Mouse (Mus musculus) activated CD4-positive, CD25-positive, alpha-beta regulatory T cell, adult 4 months (primary cell): ENCODE data around the gene Emb. TPM values are rescaled to one million over a fixed set of nuclear protein-coding genes. Genes with fewer than 3 reads are reported as not detected.
"Not testable (repeated sequence)": the region's sequence is repeated elsewhere in the genome, so short reads cannot be mapped to it uniquely, and the experiment has no call there.

Experiments used
- ATAC-seq: one replicate; pipeline ENCODE4 v1.8.0; 2017
- polyA plus RNA-seq, 2 experiments: library from polyadenylated mRNA; unstranded; fragments of 100-300 nt; shearing (Covaris generic); gene quantifications; one replicate each; pipeline ENCODE4 v1.2.1; 2017

Emb gene
- 100 to 1,000 TPM; 174 to 197 TPM for polyA plus RNA-seq

- no peak for ATAC-seq
Observed at GRCm38 (mm10) chr13:117208236-117208635, at the start of gene Emb. Gene Emb, plus strand, starts transcription at chr13:117208536.

- ATAC-seq = no peak
Observed at GRCm38 (mm10) chr13:117163906-117164305, 44.4 kb upstream of the Emb start.

- peak; percentile 43 for ATAC-seq
Observed at GRCm38 (mm10) chr13:117165071-117165470, 43.3 kb upstream of the Emb start.

- ATAC-seq = not testable (repeated sequence)
Observed at GRCm38 (mm10) chr13:117180912-117181311, 27.4 kb upstream of the Emb start.

- ATAC-seq = no peak
Observed at GRCm38 (mm10) chr13:117183288-117183687, 25.0 kb upstream of the Emb start.

GRCm38 (mm10) chr13:117185329-117185728 lies 23.0 kb upstream of the Emb start:
- no peak for ATAC-seq

- no peak for ATAC-seq
Observed at GRCm38 (mm10) chr13:117192161-117192560, 16.2 kb upstream of the Emb start.

- ATAC-seq = no peak
Observed at GRCm38 (mm10) chr13:117193422-117193983, 14.8 kb upstream of the Emb start.

- ATAC-seq = peak; percentile 86
Observed at GRCm38 (mm10) chr13:117195569-117196495, 12.5 kb upstream of the Emb start.

- ATAC-seq = no peak
Observed at GRCm38 (mm10) chr13:117197666-117198065, 10.7 kb upstream of the Emb start.

GRCm38 (mm10) chr13:117198402-117199083 lies 9.8 kb upstream of the Emb start:
- ATAC-seq = peak; percentile 53

- peak; percentile 45 for ATAC-seq
Observed at GRCm38 (mm10) chr13:117202755-117203471, 5.4 kb upstream of the Emb start.

GRCm38 (mm10) chr13:117204685-117205084 lies 3.7 kb upstream of the Emb start:
- no peak for ATAC-seq

- ATAC-seq = peak; percentile 24
Observed at GRCm38 (mm10) chr13:117206066-117206465, 2.3 kb upstream of the Emb start.

GRCm38 (mm10) chr13:117211386-117211875 lies 3.1 kb downstream of the Emb start:
- peak; percentile 36 for ATAC-seq

- no peak for ATAC-seq
Observed at GRCm38 (mm10) chr13:117215481-117215880, 7.1 kb downstream of the Emb start.

GRCm38 (mm10) chr13:117216126-117216525 lies 7.8 kb downstream of the Emb start:
- peak; percentile 77 for ATAC-seq

GRCm38 (mm10) chr13:117216752-117217363 lies 8.5 kb downstream of the Emb start:
- ATAC-seq = no peak

- peak; percentile 18 for ATAC-seq
Observed at GRCm38 (mm10) chr13:117217621-117218020, 9.3 kb downstream of the Emb start.

- no peak for ATAC-seq
Observed at GRCm38 (mm10) chr13:117218092-117218491, 9.8 kb downstream of the Emb start.

- no peak for ATAC-seq
Observed at GRCm38 (mm10) chr13:117219871-117220500, 11.7 kb downstream of the Emb start.
